Mouse (Mus musculus): ENCODE measurements around the gene Hoxc5. TPM values are rescaled to one million over a fixed set of nuclear protein-coding genes. Genes with fewer than 3 reads are reported as not detected.

Gene Hoxc5
- total RNA-seq, 2 experiments from 2014 or later, result not detected

DNA sequence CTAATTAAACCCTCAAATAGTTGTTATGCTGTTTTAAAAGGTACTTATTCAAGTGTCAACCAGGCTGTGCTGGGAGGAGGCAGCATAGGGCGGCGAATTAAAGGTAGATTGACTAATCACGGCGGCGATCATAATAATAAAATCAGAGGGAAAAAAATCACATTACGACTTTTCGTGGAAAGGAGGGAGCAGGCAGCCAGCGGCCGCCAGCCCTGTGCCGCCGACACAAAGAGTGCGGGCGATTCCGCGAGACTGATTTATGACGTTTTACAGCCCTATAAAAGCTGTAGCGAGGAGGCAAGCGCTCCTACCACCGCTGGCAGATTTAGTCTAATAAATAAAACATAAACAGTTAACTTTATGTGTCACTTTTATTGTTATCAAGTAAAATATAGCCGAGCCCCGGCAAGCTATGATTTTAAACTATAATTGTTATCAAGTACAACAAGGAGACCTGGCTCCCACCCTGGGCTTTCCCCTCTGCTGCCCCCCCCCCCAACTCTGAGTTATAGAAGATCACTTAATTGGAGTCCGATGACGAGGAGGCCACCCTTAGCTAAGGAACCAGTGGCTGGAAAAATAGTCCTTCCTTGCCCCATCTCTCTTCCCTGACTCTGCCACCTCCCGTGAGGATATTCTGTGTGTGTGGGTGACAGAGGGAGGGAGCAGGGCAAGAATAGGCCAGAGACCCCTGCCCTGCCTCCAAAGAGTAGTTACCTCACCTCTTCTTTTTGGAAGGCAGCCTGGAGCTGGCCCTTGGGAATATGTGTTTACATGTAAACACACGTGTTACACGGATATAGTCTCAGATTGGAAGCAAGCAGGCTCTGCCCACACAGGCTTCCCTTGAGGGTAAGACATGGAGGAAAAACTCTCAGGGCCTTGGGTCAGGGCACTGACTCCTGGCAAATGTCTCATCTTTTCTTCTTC, 65.7 kb downstream of the Hoxc5 start:
- intact Hi-C loops (cut with DNase I), result no loop called here
- DNase-seq, result no peak

GRCm38 (mm10) chr15:103034043-103034806, 67.0 kb downstream of the Hoxc5 start:
- intact Hi-C loops (cut with DNase I), result no loop called here
- no peak for DNase-seq

GRCm38 (mm10) chr15:103034807-103035547, 67.7 kb downstream of the Hoxc5 start:
- intact Hi-C loops (cut with DNase I), result no loop called here
- DNase-seq, result no peak

GRCm38 (mm10) chr15:103035548-103035881, 68.3 kb downstream of the Hoxc5 start:
- DNase-seq, result no peak
- intact Hi-C loops (cut with DNase I), result no loop called here

DNA sequence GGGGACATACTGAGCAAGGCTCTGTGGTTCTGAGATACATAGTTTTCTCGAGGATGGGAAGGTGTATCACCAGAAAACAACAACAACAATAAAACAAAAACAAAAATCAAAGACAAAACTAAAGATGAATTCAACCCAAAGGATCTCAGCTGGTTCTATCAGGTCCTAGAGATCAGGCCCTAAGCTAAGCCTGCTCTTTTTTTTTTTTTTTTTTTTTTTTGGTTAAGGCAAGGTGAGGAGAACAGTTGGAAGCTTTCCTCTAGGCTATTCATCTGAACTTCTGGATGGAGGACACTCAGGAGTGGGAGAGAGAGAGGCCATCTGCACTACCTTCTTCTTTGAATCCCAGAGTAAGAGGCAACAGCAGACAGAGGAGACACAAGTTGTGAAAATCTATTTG, 70.3 kb downstream of the Hoxc5 start:
- intact Hi-C loops (cut with DNase I), result no loop called here
- no peak for DNase-seq

- intact Hi-C loops (cut with DNase I), result no loop called here
- no peak for DNase-seq
Observed at GRCm38 (mm10) chr15:103038701-103039480, 71.6 kb downstream of the Hoxc5 start.

DNA sequence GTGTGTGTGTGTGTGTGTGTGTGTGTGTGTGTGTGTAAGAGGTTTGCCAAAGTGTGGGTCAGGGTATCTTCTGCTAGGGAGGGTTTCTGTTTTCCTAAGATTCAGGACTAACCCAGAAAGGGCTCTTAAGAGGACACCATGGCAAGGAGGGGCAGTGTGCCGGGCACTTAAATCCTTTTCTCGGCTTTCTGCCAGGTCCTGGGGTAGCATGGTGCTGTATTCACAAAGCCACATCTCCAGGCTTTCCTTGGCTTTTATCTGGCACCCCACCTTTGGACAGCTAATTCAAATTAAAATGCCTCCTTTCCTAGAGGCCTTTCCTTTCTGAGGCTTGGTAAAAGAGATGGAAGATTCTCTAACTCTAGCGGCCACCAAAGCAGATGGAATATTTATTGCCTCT, 72.4 kb downstream of the Hoxc5 start:
- no peak for DNase-seq
- intact Hi-C loops (cut with DNase I), result no loop called here

DNA sequence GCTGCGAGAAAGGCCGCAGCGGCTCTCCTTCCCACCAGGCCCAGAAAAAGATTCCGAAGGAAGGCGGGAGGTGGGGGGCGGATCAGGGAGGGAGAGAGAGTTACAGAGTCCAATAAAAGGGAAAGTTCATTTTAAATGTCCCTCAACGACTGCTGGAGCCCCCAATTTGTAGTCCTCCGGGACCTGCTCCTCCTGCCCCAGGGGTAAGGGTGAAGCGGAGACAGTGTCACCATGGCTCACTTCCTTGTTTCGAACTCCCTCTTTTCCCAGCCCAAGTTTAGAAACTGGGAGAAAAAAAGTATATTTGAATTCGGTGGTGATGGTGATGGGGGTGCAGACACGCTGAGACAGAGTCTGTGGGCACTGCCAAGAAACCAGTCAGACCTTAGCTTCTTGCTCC, 73.4 kb downstream of the Hoxc5 start:
- intact Hi-C loops (cut with DNase I), result no loop called here
- DNase-seq, result no peak

DNA sequence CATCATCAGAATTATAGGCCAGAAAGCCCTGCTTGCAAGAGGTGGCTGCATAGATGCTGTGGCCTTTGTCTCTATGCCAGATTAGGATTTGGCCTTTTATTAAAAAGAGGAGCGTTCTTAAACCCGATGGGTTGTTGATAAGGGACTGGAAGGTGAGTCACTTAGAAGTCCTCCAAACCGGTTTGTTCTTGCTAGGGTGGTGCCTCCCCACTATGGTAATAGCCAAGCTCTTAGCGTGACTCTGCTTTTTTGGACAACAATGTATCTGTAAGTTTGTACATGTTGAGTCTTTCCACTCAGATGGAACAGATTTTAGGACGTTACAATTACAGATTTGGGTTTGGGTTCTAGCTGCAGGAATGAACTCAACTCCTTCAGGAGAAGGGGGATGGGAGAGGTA, 74.4 kb downstream of the Hoxc5 start:
- intact Hi-C loops (cut with DNase I), result no loop called here
- no peak for DNase-seq

GRCm38 (mm10) chr15:103042209-103042608, 75.0 kb downstream of the Hoxc5 start:
- intact Hi-C loops (cut with DNase I), result no loop called here
- DNase-seq, result no peak

DNA sequence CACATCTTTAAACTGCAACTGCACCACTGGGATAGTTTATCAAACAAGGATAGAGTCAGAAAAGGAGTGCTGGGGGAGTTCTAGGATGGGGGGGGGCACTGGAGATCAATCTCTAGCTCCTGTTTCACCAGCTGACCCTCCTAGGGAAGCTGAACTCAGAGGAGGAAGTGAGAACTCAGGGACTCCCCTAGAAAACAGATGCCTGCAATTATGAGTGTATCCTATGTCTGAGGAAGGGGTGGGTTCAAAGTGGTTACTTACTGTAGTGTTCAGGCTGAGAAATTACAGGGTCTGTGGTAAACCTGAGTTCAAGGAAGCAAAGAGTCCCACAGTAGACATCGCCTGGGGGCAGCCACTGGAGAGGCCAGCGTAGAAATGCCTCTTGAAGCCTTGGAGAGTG, 84.4 kb downstream of the Hoxc5 start:
- no peak for DNase-seq
- intact Hi-C loops (cut with DNase I), result no loop called here

- no peak for DNase-seq
- intact Hi-C loops (cut with DNase I), result no loop called here
Observed at GRCm38 (mm10) chr15:103053210-103053609, 86.0 kb downstream of the Hoxc5 start.

DNA sequence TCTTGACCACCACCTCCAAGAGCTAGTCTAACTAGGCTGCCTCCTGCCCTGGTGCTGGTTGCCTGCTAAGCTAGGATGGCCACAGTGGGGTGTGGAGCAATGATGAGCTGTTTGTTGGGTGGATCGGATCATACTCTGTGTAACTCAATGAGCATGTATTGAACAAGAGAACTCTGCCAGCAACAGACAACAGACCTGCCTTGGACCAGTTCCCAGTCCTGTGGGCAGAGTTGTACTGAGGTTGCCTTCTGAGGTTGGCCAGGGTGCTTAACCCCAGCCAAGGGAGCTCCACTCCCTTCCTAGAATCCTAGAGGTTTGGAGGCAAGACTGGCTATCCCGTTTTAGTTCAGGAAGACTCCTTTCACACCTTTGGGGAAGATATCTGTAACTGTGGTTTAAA, 89.2 kb downstream of the Hoxc5 start:
- intact Hi-C loops (cut with DNase I), result no loop called here
- DNase-seq, result no peak

- no peak for DNase-seq
- intact Hi-C loops (cut with DNase I), result no loop called here
Observed at GRCm38 (mm10) chr15:103058715-103059114, 91.5 kb downstream of the Hoxc5 start.

DNA sequence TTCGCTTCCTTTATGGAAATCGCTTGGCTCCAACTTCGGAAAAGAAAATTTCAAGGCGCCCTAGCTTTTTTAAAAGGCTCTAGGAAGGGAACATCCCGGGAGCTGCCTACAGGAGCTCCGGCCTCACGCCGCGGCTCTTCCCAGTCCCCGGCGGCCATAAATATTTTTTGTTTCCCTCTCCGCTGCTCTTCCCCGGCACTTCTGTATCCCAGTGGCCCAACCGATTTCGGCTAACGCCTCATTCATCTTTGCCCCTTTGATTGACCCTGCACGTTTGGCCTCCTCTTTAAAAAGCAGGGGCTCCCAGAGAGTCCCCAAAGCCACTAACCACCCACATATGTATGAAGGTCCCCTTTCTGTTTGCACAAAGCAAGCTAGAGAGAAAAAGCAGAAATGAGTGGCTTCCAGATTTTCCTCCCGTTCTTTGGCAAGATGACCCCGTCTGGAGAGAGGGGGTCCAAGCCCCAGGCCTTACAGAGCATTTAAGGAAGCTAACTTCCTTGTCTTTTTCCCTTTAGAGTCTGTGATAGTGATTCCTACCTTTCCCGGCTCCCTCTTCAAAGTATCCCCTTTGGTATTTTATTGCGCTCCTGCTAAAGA, 92.2 kb downstream of the Hoxc5 start:
- intact Hi-C loops (cut with DNase I), result no loop called here

DNA sequence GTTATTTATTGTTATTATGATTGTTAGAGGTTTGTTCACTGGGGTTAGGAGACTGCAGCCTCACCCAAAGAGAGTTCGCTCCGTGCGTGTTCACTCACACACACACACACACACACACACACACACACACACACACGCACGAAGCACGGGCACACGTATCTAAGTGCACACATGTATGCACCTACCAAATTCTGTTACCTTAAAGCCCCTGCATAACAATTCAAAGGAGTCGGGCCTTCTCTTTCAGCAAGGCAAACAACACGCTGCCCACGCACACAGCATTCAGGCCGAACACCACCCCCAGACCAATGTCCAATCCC, 92.7 kb downstream of the Hoxc5 start:
- intact Hi-C loops (cut with DNase I), result no loop called here
- no peak for DNase-seq

More for the DNA sequence above, 92.2 kb downstream of the Hoxc5 start:
- no peak for DNase-seq

DNA sequence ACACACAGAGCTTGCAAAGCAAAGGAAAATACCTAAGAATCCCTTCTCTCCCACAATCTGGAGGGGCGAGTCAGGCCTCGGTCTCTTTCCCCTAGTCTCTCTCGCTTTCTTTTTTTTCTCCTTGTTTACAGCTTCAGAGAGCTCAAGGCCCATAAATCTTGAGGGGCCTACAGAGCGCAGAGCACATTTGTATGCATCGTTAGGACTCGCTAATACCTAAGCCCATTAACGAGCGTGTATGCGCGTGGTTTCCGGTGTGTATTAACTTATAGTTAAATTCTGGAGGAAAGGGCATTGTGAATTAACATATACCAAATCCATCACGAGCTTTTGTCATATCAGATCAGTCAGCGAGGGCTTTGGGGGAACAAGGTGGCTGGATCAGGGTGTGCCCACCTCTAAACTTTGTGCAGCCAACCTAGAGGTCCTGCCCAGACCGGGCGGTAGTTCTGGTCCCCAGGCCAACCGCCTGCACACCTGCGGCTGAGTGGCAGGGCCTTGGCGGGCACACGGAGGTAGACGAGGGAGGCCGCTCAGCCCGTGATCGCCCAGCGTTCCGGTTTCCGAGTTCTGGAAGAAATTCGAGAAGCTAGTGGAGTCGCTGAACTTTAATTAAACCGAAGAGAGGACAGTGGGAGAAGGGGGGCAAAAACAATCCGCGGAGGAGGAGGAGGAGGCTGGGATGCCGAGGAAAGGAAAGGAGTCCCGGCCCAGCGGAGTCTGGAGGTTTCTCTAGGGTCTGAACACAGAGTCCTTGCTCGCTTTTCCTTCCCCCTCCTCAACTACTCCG, 93.3 kb downstream of the Hoxc5 start:
- no peak for DNase-seq
- intact Hi-C loops (cut with DNase I), result no loop called here

DNA sequence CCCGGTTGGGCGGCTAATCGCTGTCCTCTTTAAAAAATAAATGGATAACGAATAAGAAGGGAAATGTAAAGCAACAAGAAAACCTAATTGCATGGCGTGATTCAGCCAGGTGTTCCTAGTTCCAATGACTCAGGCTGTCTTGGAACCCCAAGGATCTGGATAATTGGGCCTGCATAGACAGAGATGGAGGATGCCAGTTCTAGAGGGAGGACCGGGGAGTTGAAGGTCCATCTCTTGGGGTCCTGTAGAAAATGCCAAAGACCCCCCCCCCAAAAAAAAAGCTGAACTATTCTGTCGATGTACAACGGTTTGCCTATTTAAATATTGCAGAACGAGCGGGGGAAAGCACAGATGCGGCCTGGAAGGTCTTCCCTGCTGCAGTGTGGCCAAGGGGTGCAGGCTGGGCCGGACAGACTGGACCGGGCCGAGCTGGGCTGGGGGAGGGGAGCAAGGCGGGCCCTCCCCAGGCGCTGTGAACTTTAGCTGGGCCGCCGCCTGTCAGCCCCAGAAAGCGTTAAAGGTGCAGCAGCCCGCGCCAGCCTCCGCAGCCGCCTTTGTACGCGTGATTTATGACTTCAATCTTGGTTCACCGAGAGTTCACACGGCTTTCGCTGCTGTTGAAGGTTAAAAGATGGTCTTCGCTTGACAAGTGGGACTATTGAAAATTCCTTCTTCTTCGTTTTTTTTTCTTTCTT, 94.0 kb downstream of the Hoxc5 start:
- intact Hi-C loops (cut with DNase I), result no loop called here
- DNase-seq, result no peak

- intact Hi-C loops (cut with DNase I), result no loop called here
- DNase-seq, result no peak
Observed at GRCm38 (mm10) chr15:103061988-103062387, 94.7 kb downstream of the Hoxc5 start.
